Mouse (Mus musculus): ENCODE measurements around the gene Harbi1.

The Harbi1 gene

GRCm38 (mm10) chr2:91710272-91711234 is at the start of gene Harbi1, which contains the start of gene Atg13:
Harbi1 (plus strand) TSS chr2:91710852.
Atg13 (minus strand) TSS chr2:91710576.
- DNase-seq: peak; percentile 94

DNA sequence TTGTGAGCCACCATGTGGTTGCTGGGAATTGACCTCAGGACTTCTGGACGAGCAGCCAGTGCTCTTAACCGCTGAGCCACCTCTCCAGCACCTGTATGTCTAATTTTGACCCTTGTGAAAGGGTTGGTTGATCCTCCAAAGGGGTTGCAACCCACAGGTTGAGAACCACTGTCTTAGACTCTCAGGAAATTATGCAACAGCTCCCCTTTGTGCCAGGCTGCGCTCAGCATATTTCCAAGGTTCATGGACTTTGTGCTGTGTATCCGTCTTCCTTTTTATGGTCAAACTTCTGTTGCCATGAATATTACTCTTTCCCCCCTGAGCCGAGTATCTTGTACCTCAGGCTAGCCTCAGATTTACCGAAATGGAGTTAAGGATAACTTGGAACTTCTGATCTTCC is 49.7 kb upstream of the Harbi1 start:
- DNase-seq: no peak

- no peak for DNase-seq
Observed at GRCm38 (mm10) chr2:91664780-91665179, 45.9 kb upstream of the Harbi1 start.

DNA sequence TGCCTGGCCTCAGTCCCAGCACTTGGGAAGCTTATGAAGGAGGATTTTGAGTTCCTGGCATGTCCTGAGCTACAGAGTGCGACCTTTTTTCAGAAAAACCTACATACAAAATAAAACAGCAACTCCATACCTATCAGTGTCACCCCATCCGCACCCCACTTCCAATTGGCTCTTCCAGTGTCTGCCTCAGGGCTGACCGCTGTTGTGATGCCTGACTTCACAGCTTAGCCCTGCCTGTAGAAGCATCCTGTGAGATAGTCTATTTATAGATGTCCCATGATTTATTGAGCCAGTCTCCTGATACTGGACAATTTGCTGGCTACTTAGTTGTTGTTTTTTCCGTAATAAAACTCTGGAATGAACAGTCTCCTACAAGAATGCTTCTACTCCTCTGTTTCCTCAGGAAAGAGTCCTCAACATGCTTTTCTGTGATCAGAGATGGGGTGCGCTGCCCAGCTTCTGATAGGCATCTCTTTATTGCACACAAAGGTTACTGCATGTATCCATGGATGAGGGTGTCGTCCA is 44.2 kb upstream of the Harbi1 start:
- DNase-seq: no peak

- no peak for DNase-seq
Observed at GRCm38 (mm10) chr2:91667747-91668146, 42.9 kb upstream of the Harbi1 start.

DNA sequence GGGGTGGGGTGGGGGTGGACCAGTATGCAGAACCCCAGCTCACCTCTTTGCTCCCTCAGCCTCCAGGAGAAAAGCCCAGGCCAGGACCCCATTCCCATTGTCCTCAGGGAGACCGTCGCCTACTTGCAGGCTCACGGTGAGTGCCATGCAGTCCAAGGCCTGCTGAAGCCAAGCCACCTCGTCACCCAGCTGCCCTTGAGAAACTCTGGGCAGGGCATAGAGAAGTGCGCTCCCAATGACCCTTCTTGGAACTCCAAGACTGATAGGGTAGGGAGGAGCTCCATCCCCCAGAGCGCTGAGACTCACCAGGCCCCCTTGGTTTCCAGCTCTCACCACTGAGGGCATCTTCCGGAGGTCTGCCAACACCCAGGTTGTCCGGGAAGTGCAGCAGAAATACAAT is 41.3 kb upstream of the Harbi1 start:
- DNase-seq: no peak

- DNase-seq: no peak
Observed at GRCm38 (mm10) chr2:91670038-91670437, 40.6 kb upstream of the Harbi1 start.

- no peak for DNase-seq
Observed at GRCm38 (mm10) chr2:91673587-91673986, 37.1 kb upstream of the Harbi1 start.

GRCm38 (mm10) chr2:91674895-91675294 is 35.8 kb upstream of the Harbi1 start:
- DNase-seq: no peak

DNA sequence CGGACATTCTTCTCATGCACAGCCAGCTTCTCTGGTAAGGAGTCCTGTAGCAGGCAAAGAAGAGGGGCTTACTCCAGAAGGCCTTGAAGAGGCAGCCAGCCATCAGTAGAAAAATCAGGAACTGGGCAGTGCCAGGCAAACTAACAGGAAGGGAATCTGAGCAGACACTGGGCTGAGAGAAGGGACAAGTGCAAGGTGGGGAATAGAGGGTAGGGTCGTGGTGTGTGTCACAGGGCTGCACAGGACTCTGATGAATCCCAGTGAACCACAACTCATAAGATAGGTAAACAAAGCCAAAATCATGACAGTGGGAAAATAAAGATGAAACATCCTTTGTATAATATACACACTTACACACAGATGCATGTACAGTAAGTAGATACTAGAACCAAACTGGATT is 34.2 kb upstream of the Harbi1 start:
- no peak for DNase-seq

GRCm38 (mm10) chr2:91676961-91677360 is 33.7 kb upstream of the Harbi1 start:
- DNase-seq: no peak

GRCm38 (mm10) chr2:91682850-91683249 is 27.8 kb upstream of the Harbi1 start:
- DNase-seq: peak; percentile 77

- DNase-seq: peak; percentile 22
Observed at GRCm38 (mm10) chr2:91683919-91684318, 26.7 kb upstream of the Harbi1 start.

DNA sequence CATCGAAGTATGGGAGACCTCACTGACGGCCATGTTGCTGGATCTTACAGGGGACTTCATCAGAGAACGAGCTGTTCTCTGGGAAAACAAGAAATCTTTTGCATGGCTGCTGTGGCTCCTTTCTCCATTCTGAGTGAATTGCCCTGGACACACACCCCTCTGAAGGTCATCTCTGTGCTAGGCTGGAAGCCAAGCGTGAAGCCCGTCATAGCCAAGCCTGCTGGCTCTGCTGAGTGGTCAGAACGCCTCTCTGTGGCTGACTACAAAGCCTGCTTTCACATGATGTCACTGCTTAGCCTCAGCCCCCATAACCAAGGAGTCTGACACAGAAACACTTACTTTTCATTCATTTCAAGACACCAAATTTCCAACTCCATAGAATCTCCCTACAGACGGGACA is 21.2 kb upstream of the Harbi1 start:
- no peak for DNase-seq

DNA sequence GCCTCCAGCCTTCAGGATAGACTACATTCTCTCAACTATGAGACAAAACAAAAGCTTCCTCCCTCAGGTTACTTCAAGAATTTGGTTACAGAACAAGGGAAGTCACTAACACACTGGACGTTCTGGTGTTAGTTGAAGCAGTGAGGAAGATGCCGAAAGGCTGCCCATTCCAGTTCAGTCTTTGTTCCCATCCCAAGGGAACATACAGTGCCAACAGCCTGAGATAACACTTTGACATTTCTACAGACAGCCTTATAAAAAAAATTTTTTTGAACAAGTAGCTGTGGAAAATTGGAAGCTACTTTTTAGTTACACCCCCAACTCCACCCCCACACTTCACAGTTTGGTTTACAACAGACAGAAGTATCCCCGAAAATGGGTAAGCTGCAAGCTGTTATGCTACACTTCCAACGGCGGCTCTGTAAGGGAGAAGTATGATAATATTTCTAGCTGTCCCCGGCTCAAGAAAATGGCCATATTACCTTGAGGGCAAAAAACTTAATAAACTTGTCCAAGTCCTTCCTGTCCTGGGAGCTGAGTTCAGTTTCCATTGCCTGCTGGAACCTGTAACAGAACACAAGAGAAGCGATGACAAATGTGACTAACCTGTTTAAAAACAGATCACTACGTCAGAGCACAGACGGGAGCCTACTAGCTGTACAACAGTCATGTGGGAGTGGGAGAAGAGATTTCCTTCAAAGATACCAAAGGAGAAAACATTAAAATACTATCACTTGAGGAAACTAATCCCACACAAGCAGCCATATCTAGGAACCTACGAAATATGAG is 15.0 kb upstream of the Harbi1 start:
- no peak for DNase-seq

- no peak for DNase-seq
Observed at GRCm38 (mm10) chr2:91696225-91696590, 14.4 kb upstream of the Harbi1 start.

DNA sequence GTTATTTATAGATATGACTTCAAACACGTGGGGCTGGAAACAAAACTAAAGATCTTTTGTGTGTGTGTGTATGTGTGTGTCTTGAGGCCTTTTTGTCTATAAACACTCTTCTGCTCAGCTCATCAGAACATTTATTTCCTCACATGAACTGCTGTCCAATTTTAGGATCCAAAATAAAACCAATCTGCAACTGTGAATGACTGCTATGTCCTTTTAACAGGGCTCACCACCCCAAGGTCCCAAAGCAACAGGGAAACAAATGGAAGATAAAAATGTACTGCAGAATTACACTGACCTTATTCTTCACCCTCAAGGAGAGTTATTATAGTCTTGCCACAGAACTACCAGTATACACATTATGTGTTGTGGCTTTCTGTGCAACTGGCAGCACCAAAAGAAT is 11.4 kb upstream of the Harbi1 start:
- no peak for DNase-seq

GRCm38 (mm10) chr2:91701366-91701765 is 9.3 kb upstream of the Harbi1 start:
- no peak for DNase-seq

GRCm38 (mm10) chr2:91705736-91706135 is 4.9 kb upstream of the Harbi1 start:
- no peak for DNase-seq

DNA sequence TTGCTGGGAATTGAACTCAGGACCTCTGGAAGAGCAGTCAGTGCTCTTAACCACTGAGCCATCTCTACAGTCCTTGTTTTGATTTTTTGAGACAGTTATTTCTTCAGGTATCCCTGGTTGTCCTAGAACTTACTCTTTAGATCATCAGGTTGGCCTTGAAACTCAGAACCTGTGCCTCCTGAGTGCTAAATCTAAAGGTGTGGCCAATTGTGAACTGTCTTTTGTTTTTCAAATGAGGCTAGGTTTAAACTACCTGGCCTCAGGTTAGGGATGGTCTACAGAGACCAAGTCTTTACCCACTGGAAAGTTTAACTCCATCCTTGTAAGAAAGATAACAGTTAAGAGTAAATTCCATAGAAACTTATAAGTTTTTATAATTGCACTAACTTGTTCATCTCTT is 4.2 kb upstream of the Harbi1 start:
- no peak for DNase-seq

DNA sequence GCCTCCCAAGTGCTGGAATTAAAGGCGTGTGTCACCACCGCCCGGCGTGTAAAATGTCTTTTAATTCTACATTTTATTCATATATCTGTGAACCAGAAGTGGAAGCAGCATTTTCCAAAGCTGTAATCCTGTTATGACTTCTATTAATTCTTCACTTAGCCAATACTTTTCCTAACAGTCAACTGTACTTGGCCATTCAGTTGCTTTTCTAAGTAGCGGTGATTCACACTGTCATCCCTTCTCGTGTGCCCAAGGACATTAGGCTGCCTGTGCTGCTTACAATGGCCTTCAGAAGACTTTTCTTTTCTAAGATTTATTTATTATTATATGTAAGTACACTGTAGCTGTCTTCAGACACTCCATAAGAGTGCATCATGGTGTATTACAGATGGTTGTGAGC is 2.3 kb upstream of the Harbi1 start:
- DNase-seq: no peak

- DNase-seq: no peak
Observed at GRCm38 (mm10) chr2:91711256-91711925, 739 bp downstream of the Harbi1 start.

DNA sequence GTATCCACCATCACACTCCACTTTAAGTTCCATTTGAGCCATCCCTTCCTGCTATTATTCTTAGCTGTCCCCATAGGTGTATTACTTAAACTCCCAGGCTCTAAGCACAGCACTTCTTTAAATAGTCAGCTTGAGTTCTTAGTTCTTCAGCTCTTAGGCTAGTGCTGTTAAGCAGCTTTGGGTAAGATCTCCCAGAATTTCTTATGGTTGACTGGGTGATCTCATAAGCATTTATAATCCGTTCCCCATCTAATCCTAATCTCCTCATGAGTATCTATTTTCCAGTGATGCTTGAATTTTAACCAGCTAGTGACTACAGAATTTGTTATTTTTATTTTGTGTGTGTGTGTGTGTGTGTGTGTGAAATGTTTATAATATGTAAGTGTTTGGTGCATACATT is 4.3 kb downstream of the Harbi1 start:
- DNase-seq: no peak

All from lung, postnatal 14 days (tissue).